Mouse (Mus musculus): ENCODE measurements at regions not wholly inside any gene's neighbourhood (a gene's known extent, or its start where the extent isn't known, plus 50 kb on each side); places are given as distances from the start of the nearest gene placed in this dataset.

DNA sequence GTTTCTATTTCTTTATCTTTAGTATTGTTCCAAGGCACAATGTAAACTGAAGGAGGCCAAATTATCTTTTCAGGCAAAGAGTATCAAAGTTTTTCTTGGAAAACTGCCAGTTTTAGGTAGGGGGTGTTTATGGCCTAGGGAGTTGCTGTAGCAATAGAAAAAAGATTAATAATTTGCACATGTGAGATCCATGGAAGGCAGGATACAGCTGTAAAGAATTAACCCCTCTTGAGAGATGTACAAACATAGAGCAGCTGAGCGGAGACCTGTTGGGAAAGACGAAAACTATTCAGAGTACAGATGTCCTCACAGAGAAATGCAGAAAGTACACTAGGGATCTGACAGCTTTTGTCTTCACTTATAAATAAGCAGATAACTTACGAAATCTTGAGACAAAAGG, 176.8 kb downstream of the Fign start:
- Histone ChIP-seq H3K9ac (no peak overlapping the region), H3K36me3 (no peaks in the 10 kb centered on the region), H3K27me3 (replicated peaks) (no peaks in the 10 kb centered on the region), H3K4me1 (replicated peaks) (no peaks in the 10 kb centered on the region), H3K4me2 (no peak overlapping the region), H3K9me3 (replicated peaks) (no peaks in the 10 kb centered on the region), H3K27ac (ENCODE audit: poor library complexity, severe bottlenecking) (no peak overlapping the region), H3K4me3 (no peak overlapping the region)
- WGBS = 50% methylated on average over 3 of the region's 3 CpGs
- no peak for ATAC-seq (ENCODE audit: insufficient number of reproducible peaks, low FRiP score)

DNA sequence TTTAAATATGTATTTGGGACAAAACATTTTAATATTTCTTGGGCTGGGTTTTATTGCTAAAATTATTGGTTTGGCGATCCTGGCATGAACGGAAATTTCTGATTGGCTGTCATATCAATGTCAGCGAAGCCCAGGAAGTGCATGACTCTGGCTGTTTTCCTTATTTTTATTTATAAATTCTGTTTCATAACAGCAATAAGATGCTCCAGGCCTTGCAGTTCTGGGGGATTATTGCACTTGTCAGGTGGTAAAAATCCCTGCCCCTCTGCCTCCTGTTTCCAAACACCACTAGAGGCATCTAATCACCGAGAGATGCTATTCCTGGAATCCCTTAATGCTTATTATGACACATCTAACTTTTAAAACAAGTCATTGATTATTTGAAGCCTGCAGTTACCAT, 177.8 kb downstream of the Fign start:
- Histone ChIP-seq H3K27me3 (replicated peaks) (no peaks in the 10 kb centered on the region), H3K9me3 (replicated peaks) (no peaks in the 10 kb centered on the region), H3K4me3 (no peak overlapping the region), H3K36me3 (no peaks in the 10 kb centered on the region), H3K27ac (ENCODE audit: poor library complexity, severe bottlenecking) (no peak overlapping the region), H3K4me1 (replicated peaks) (no peaks in the 10 kb centered on the region), H3K9ac (no peak overlapping the region), H3K4me2 (no peak overlapping the region)
- WGBS = 82% methylated on average over 4 of the region's 4 CpGs
- ATAC-seq (ENCODE audit: insufficient number of reproducible peaks, low FRiP score) = no peak

DNA sequence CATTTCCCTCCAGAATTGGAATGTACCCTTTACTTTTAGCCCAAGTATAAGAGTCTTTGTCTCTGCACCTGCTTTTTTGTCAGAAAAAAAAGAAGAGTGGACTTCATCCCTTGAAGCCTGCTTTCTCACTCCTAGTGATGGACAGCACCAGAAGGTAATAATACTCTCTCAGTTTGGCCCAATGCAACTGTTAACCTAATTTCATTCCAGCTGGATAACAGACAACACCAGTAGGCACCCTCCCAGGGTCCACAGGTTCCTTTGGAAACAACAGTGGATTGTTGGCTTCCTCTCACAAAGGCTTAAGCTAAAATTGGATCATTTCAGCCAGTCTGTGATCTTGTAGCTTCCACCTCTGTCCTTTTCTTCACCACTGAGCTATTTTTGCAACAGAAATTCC, 197.2 kb downstream of the Fign start:
- H3K4me3 ChIP-seq = no peak overlapping the region
- no peaks in the 10 kb centered on the region for H3K9me3 ChIP-seq (replicated peaks)
- H3K27ac ChIP-seq (ENCODE audit: poor library complexity, severe bottlenecking) = no peak overlapping the region
- H3K4me1 ChIP-seq (replicated peaks) = peaks cover 3% of the 10 kb centered on the region; the same call in 1 of the 2 replicates
- no peak overlapping the region for H3K9ac ChIP-seq
- ATAC-seq (ENCODE audit: insufficient number of reproducible peaks, low FRiP score) = no peak
- H3K36me3 ChIP-seq = no peaks in the 10 kb centered on the region
- no peaks in the 10 kb centered on the region for H3K27me3 ChIP-seq (replicated peaks)
- no peak overlapping the region for H3K4me2 ChIP-seq

DNA sequence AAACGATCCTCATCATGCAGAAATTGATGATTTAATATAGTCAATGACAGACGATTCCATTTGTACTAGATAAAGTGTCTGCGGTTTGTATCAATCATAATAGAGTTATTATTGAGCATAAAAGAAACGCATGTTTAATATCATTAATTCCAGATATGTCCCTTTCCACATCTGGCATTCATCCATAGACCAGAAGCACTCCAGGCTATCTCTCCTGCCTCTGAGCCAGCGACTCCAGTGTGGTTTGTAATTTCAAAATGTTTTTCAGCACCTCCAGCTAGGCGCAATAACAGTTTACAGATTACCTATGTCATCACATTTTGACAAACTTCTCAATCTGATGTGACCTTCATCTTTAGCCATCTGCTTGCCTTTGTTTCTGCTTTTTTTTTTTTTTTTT, 219.4 kb downstream of the Fign start:
- Histone ChIP-seq H3K27ac (ENCODE audit: poor library complexity, severe bottlenecking) (no peak overlapping the region), H3K4me3 (no peak overlapping the region), H3K4me1 (replicated peaks) (0 out of 2 replicates have a peak, but pooled peaks cover 5% of the 10 kb centered on the region), H3K36me3 (no peaks in the 10 kb centered on the region), H3K27me3 (replicated peaks) (no peaks in the 10 kb centered on the region), H3K4me2 (no peak overlapping the region), H3K9me3 (replicated peaks) (no peaks in the 10 kb centered on the region), H3K9ac (no peak overlapping the region)
- ATAC-seq (ENCODE audit: insufficient number of reproducible peaks, low FRiP score) = no peak
- WGBS = 47% methylated on average over 6 of the region's 6 CpGs

DNA sequence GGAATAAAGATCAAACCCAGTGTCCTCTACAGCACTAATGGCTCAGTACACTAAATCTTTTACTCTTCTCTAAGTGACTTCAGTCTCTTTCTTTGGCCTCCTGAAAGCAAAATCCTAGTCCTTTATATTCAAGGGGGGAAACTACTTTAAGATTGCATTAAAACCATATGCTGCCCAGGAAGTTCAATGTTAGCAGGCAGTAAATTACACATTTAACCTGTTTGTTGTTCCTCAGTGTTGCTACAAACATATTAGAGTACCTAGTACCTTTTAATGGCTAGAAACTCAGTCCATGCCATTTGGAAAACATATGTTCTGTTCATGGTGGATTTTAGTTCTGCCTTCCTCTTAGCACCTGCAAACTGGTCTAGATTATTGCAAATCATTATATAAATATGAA, 220.5 kb downstream of the Fign start:
- ATAC-seq (ENCODE audit: insufficient number of reproducible peaks, low FRiP score) = no peak
- no peaks in the 10 kb centered on the region for H3K27me3 ChIP-seq (replicated peaks)
- H3K4me1 ChIP-seq (replicated peaks) = 0 out of 2 replicates have a peak, but pooled peaks cover 5% of the 10 kb centered on the region
- H3K36me3 ChIP-seq = no peaks in the 10 kb centered on the region
- H3K9ac ChIP-seq = no peak overlapping the region
- no peak overlapping the region for H3K27ac ChIP-seq (ENCODE audit: poor library complexity, severe bottlenecking)
- H3K4me3 ChIP-seq = no peak overlapping the region
- no peak overlapping the region for H3K4me2 ChIP-seq
- H3K9me3 ChIP-seq (replicated peaks) = no peaks in the 10 kb centered on the region

DNA sequence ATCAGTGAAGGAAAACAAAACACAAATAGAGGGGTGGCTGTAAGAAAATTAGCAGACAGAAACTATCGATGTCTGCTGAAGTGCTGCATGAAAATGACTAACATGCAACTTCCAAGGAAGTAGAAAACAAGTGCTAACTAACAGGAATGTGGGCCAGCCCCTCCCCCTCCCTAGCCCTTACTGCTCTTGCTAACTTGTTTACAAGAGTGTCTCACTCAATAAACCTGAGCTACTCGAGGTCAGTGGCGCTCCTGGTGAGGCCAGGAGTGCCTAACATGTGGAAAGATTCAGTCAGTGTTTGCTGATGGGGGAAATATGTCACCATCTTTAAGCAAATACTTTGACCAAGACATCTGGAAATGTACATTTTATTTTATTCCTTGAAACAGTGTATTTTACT, 221.5 kb downstream of the Fign start:
- Histone ChIP-seq H3K9me3 (replicated peaks) (no peaks in the 10 kb centered on the region), H3K4me2 (no peak overlapping the region), H3K27ac (ENCODE audit: poor library complexity, severe bottlenecking) (no peak overlapping the region), H3K4me1 (replicated peaks) (0 out of 2 replicates have a peak, but pooled peaks cover 5% of the 10 kb centered on the region), H3K36me3 (no peaks in the 10 kb centered on the region), H3K27me3 (replicated peaks) (no peaks in the 10 kb centered on the region), H3K9ac (no peak overlapping the region), H3K4me3 (no peak overlapping the region)
- no peak for ATAC-seq (ENCODE audit: insufficient number of reproducible peaks, low FRiP score)
- 18% methylated on average over 3 of the region's 3 CpGs for WGBS

DNA sequence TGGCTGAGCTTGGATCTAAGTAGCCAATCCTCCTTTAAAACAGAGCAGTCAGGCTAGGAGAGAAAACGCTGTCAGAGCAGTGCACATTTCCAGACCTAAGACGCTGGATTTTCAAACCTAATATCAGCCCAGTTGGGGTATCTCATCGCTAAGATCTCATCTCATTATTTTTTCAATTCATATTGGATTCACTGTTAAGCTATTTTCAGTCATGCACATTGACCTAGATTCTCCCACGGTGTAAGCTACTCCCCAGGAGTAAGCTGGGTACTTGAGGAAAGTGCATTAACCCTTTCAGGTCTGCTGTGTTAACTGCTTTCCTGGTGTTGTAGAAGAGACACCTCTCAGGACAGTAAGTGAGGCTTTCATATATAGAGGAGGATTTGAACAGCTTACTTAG, 222.7 kb downstream of the Fign start:
- no peak overlapping the region for H3K9ac ChIP-seq
- no peak overlapping the region for H3K27ac ChIP-seq (ENCODE audit: poor library complexity, severe bottlenecking)
- H3K4me2 ChIP-seq = no peak overlapping the region
- no peaks in the 10 kb centered on the region for H3K9me3 ChIP-seq (replicated peaks)
- H3K27me3 ChIP-seq (replicated peaks) = no peaks in the 10 kb centered on the region
- H3K4me1 ChIP-seq (replicated peaks) = 0 out of 2 replicates have a peak, but pooled peaks cover 5% of the 10 kb centered on the region
- WGBS = 29% methylated on average over 4 of the region's 4 CpGs
- no peaks in the 10 kb centered on the region for H3K36me3 ChIP-seq
- ATAC-seq (ENCODE audit: insufficient number of reproducible peaks, low FRiP score) = no peak
- H3K4me3 ChIP-seq = no peak overlapping the region

DNA sequence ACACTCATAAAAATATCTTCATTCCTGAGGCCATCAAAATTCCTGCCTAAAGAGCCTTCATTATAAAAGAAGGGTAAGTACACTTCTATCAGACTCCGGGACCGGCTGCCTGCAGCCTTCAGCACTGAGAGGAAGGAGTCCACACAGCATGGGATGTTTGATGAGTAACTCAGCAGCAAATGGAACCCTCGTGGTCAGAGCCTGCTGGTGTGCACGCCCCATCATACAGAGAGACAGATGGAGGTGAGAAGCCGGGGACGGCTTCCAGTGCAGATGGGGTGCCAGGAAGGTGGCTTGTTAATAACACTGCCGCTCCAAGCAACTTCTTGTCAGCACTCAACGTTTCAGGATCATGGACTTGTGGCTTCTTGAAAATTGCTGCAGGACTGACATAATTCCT, 231.3 kb downstream of the Fign start:
- Histone ChIP-seq H3K4me3 (no peak overlapping the region), H3K9me3 (replicated peaks) (no peaks in the 10 kb centered on the region), H3K9ac (no peak overlapping the region), H3K4me2 (no peak overlapping the region), H3K27me3 (replicated peaks) (no peaks in the 10 kb centered on the region), H3K4me1 (replicated peaks) (no peaks in the 10 kb centered on the region), H3K27ac (ENCODE audit: poor library complexity, severe bottlenecking) (no peak overlapping the region), H3K36me3 (no peaks in the 10 kb centered on the region)
- ATAC-seq (ENCODE audit: insufficient number of reproducible peaks, low FRiP score) = no peak
- 55% methylated on average over 8 of the region's 8 CpGs for WGBS

DNA sequence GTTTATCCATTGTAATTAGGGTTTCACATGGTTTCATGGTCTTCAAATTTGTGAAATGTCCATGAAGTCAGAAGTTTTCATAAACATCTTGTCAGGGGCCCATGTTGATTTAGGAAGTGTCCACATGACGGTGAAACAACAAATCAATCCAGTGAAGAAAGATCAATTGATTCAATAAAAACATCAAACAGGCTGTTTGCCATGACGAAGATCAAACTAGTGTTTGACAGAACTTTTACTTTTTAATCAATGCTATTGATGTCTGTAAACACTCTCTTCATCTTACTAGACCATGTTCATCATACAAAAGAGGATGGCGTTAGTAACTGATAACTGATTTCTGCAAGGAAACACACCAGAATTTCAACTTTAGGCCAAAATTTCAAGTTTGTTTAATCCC, 236.0 kb downstream of the Fign start:
- no peaks in the 10 kb centered on the region for H3K27me3 ChIP-seq (replicated peaks)
- no peak overlapping the region for H3K4me3 ChIP-seq
- no peak for ATAC-seq (ENCODE audit: insufficient number of reproducible peaks, low FRiP score)
- no peaks in the 10 kb centered on the region for H3K36me3 ChIP-seq
- WGBS = 86% methylated on average over 3 of the region's 3 CpGs
- no peak overlapping the region for H3K27ac ChIP-seq (ENCODE audit: poor library complexity, severe bottlenecking)
- H3K9ac ChIP-seq = no peak overlapping the region
- no peaks in the 10 kb centered on the region for H3K9me3 ChIP-seq (replicated peaks)
- no peak overlapping the region for H3K4me2 ChIP-seq
- H3K4me1 ChIP-seq (replicated peaks) = no peaks in the 10 kb centered on the region

DNA sequence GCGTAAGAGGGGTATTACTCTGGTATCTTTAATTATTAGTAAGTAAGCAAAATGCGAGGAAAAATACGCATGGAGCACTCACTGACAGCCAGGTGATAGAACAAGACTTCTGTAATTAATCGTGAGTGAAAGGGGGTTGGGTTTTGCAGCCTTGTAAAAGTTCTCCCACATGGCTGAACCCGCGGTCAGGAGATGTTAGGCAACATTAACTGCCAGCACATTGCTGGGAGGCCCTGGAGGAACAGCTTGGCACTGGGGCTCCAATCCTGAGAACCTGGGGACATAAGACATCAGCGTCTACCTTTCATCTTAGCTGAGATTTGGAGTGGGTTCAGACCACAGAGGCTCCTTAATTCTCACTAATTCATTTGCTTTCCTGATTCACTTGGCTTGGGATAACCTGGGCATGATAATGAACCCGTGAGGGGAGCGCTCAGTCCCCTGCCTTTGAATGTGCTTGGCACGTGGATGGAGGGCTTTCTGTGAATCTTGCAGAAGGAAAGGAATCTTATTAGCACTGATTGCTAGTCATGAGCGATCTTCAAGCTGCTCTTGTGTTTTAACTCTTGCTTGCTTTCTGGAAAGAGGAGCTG, 241.3 kb downstream of the Fign start:
- H3K27me3 ChIP-seq (replicated peaks) = no peaks in the 10 kb centered on the region
- H3K4me1 ChIP-seq (replicated peaks) = peaks cover 7% of the 10 kb centered on the region
- no peak for ATAC-seq (ENCODE audit: insufficient number of reproducible peaks, low FRiP score)
- H3K36me3 ChIP-seq = no peaks in the 10 kb centered on the region
- no peak overlapping the region for H3K9ac ChIP-seq
- H3K27ac ChIP-seq (ENCODE audit: poor library complexity, severe bottlenecking) = no peak overlapping the region
- H3K4me2 ChIP-seq = no peak overlapping the region
- H3K4me3 ChIP-seq = no peak overlapping the region
- H3K9me3 ChIP-seq (replicated peaks) = no peaks in the 10 kb centered on the region
- 55% methylated on average over 11 of the region's 11 CpGs for WGBS

DNA sequence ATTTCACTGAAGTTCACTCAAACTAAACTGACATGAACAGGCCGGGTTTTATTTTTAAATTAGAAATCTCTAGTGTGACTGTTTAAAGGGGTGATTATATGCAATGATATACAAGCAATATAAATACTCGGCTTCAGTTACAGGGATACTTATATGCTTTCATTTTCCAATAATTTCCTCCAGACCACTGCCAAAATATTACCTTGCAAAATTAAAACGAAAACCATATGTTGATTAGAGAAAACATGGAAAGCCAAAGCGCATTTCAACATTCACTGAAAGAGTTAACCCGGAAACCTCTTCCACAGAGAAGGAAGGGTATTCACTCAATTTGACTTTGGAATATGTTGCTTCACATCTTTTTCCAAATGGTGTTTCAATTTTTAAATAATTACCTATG, 242.4 kb downstream of the Fign start:
- no peak overlapping the region for H3K4me2 ChIP-seq
- WGBS = 84% methylated on average over 5 of the region's 5 CpGs

DNA sequence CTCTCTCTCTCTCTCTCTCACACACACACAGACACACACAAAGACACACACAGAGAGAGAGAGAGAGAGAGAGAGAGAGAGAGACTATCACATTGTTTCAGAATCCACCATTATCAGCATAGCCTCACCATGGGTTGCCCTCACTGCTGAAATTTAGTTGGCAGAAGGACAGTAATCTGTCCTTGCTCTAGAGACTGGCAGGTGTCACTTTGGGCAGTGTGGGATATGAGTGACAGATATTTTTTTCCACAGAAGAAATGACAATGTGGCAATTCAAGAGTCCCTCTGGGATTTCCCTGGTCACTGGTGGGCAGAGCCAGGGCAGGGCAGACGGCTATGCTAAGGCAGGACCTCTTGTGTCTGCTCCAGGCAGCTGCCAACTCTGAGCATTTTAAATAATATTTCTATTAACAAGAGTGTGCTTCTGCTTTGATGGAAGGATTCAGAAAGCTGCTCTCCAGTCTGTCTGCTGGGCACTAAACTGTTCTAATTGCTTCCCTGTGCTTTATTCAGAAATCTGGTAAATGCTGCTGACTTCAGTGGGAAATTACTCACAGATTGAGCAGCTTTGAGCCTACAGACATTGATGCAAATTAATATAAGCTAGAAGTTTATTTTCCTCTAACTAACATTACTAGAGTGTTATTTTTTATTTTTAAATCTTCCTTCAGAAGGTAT, 243.5 kb downstream of the Fign start:
- no peaks in the 10 kb centered on the region for H3K9me3 ChIP-seq (replicated peaks)
- 24% methylated on average over 1 of the region's 1 CpGs for WGBS
- H3K4me1 ChIP-seq (replicated peaks) = peaks cover 7% of the 10 kb centered on the region
- no peak overlapping the region for H3K9ac ChIP-seq
- H3K4me3 ChIP-seq = no peak overlapping the region
- H3K27me3 ChIP-seq (replicated peaks) = no peaks in the 10 kb centered on the region
- no peak overlapping the region for H3K27ac ChIP-seq (ENCODE audit: poor library complexity, severe bottlenecking)
- no peak overlapping the region for H3K4me2 ChIP-seq
- ATAC-seq (ENCODE audit: insufficient number of reproducible peaks, low FRiP score) = 0 out of 2 replicates have a peak, but pooled peaks have one; percentile 29
- no peaks in the 10 kb centered on the region for H3K36me3 ChIP-seq

More for the DNA sequence above, 242.4 kb downstream of the Fign start:
- no peak overlapping the region for H3K4me3 ChIP-seq
- no peaks in the 10 kb centered on the region for H3K9me3 ChIP-seq (replicated peaks)
- no peaks in the 10 kb centered on the region for H3K27me3 ChIP-seq (replicated peaks)
- no peak overlapping the region for H3K27ac ChIP-seq (ENCODE audit: poor library complexity, severe bottlenecking)
- no peaks in the 10 kb centered on the region for H3K36me3 ChIP-seq
- H3K9ac ChIP-seq = no peak overlapping the region
- H3K4me1 ChIP-seq (replicated peaks) = peaks cover 7% of the 10 kb centered on the region
- ATAC-seq (ENCODE audit: insufficient number of reproducible peaks, low FRiP score) = no peak

All from heart, embryonic 12.5 days (tissue).